Mouse (Mus musculus): Measurements from ENCODE around the gene Zbtb17. TPM values are rescaled to one million over a fixed set of nuclear protein-coding genes. Genes with fewer than 3 reads are reported as not detected.

Gene Zbtb17
- polyA plus RNA-seq, 1 experiment from 2014 or later = 62.3 TPM

GRCm38 (mm10) chr4:141487581-141487980 lies 43.1 kb downstream of the Zbtb17 start:
- Histone ChIP-seq H3K27ac (replicated peaks) (no peak overlapping the region), H3K36me3 (replicated peaks) (peaks cover 100% of the 10 kb centered on the region), H3K4me3 (no peak overlapping the region), H3K9me3 (no peaks in the 10 kb centered on the region), H3K4me1 (no peaks in the 10 kb centered on the region), H3K27me3 (replicated peaks; ENCODE audit: low read depth, poor library complexity, severe bottlenecking) (no peaks in the 10 kb centered on the region)
- 96% methylated on average over 11 of the region's 11 CpGs for WGBS
- no peak for DNase-seq (ENCODE audit: low spot score)

GRCm38 (mm10) chr4:141488670-141489069 lies 44.2 kb downstream of the Zbtb17 start:
- Histone ChIP-seq H3K4me3 (no peak overlapping the region), H3K36me3 (replicated peaks) (peaks cover 100% of the 10 kb centered on the region), H3K9me3 (no peaks in the 10 kb centered on the region), H3K27me3 (replicated peaks; ENCODE audit: low read depth, poor library complexity, severe bottlenecking) (no peaks in the 10 kb centered on the region), H3K4me1 (no peaks in the 10 kb centered on the region), H3K27ac (replicated peaks) (no peak overlapping the region)
- WGBS = 91% methylated on average over 4 of the region's 4 CpGs
- no peak for DNase-seq (ENCODE audit: low spot score)

- Histone ChIP-seq H3K4me3 (no peak overlapping the region), H3K4me1 (peaks cover 31% of the 10 kb centered on the region), H3K27me3 (replicated peaks; ENCODE audit: low read depth, poor library complexity, severe bottlenecking) (no peaks in the 10 kb centered on the region), H3K36me3 (replicated peaks) (peaks cover 35% of the 10 kb centered on the region), H3K27ac (replicated peaks) (no peak overlapping the region), H3K9me3 (no peaks in the 10 kb centered on the region)
- 45% methylated on average over 4 of the region's 4 CpGs for WGBS
- no peak for DNase-seq (ENCODE audit: low spot score)
Measured at GRCm38 (mm10) chr4:141500637-141501036, 56.2 kb downstream of the Zbtb17 start.

- Histone ChIP-seq H3K4me3 (no peak overlapping the region), H3K36me3 (replicated peaks) (peaks cover 31% of the 10 kb centered on the region), H3K4me1 (peaks cover 31% of the 10 kb centered on the region), H3K27me3 (replicated peaks; ENCODE audit: low read depth, poor library complexity, severe bottlenecking) (no peaks in the 10 kb centered on the region), H3K9me3 (no peaks in the 10 kb centered on the region), H3K27ac (replicated peaks) (no peak overlapping the region)
- no peak for DNase-seq (ENCODE audit: low spot score)
- WGBS = 76% methylated on average over 5 of the region's 5 CpGs
Measured at GRCm38 (mm10) chr4:141501058-141501457, 56.6 kb downstream of the Zbtb17 start.

DNA sequence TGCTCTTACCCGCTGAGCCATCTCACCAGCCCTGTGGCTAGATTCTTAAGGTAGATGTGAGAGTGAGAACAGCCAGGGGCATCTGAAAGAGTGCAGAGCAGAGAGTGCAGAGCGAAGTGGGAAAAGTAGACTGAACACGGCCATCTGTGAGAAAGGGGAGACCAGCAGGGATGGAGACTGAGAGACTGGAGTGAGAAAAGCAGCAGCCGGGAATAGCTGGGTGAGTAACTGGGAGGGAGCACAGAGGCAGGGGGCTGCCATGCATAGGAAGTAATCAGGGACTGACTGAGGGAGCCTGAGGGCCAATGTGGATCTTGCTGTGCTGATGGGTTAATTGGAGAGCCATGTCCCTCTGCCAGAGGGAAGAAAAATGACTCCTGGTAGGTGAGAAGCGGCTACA lies 58.3 kb downstream of the Zbtb17 start:
- no peaks in the 10 kb centered on the region for H3K9me3 ChIP-seq
- H3K4me3 ChIP-seq = no peak overlapping the region
- no peaks in the 10 kb centered on the region for H3K27me3 ChIP-seq (replicated peaks; ENCODE audit: low read depth, poor library complexity, severe bottlenecking)
- WGBS = 61% methylated on average over 5 of the region's 5 CpGs
- peaks cover 39% of the 10 kb centered on the region for H3K4me1 ChIP-seq
- DNase-seq (ENCODE audit: low spot score) = no peak
- peaks cover 23% of the 10 kb centered on the region for H3K36me3 ChIP-seq (replicated peaks)
- no peak overlapping the region for H3K27ac ChIP-seq (replicated peaks)

DNA sequence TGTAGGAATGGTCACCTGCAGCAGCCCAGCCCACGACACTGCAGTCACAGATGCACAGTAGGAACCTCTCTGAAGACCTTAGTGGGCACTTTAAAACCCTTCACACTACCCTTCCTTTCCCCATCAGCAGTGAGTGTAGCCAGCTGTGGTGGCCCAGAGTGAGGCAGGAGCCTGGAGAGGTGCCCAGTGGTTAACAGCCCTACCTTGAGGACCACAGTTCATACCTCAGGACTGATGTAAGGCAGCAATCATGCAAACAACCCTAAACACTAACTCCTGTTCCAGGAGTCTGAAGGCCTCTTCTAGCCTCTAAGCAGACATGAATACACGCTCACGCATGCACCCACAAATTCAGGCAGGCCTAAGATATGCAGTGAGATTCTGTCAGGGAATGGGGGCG lies 60.0 kb downstream of the Zbtb17 start:
- H3K36me3 ChIP-seq (replicated peaks) = peaks cover 21% of the 10 kb centered on the region
- DNase-seq (ENCODE audit: low spot score) = no peak
- 92% methylated on average over 4 of the region's 4 CpGs for WGBS
- no peaks in the 10 kb centered on the region for H3K9me3 ChIP-seq
- no peaks in the 10 kb centered on the region for H3K27me3 ChIP-seq (replicated peaks; ENCODE audit: low read depth, poor library complexity, severe bottlenecking)
- H3K27ac ChIP-seq (replicated peaks) = no peak overlapping the region
- no peak overlapping the region for H3K4me3 ChIP-seq
- peaks cover 39% of the 10 kb centered on the region for H3K4me1 ChIP-seq

GRCm38 (mm10) chr4:141505810-141506209 lies 61.4 kb downstream of the Zbtb17 start:
- peaks cover 31% of the 10 kb centered on the region for H3K4me1 ChIP-seq
- H3K9me3 ChIP-seq = no peaks in the 10 kb centered on the region
- H3K27me3 ChIP-seq (replicated peaks; ENCODE audit: low read depth, poor library complexity, severe bottlenecking) = no peaks in the 10 kb centered on the region
- H3K36me3 ChIP-seq (replicated peaks) = peaks cover 16% of the 10 kb centered on the region
- no peak overlapping the region for H3K4me3 ChIP-seq
- no peak overlapping the region for H3K27ac ChIP-seq (replicated peaks)
- 93% methylated on average over 11 of the region's 11 CpGs for WGBS
- no peak for DNase-seq (ENCODE audit: low spot score)

- no peak for DNase-seq (ENCODE audit: low spot score)
- 0 out of 2 replicates have a peak overlapping the region, but pooled peaks have one; percentile 35 for H3K27ac ChIP-seq (replicated peaks)
Measured at GRCm38 (mm10) chr4:141506352-141506751, 61.9 kb downstream of the Zbtb17 start.

GRCm38 (mm10) chr4:141506893-141507292 lies 62.4 kb downstream of the Zbtb17 start:
- Histone ChIP-seq H3K36me3 (replicated peaks) (peaks cover 21% of the 10 kb centered on the region), H3K27me3 (replicated peaks; ENCODE audit: low read depth, poor library complexity, severe bottlenecking) (no peaks in the 10 kb centered on the region), H3K4me3 (no peak overlapping the region), H3K9me3 (no peaks in the 10 kb centered on the region), H3K4me1 (peaks cover 21% of the 10 kb centered on the region), H3K27ac (replicated peaks) (no peak overlapping the region)
- 83% methylated on average over 10 of the region's 10 CpGs for WGBS
- no peak for DNase-seq (ENCODE audit: low spot score)

More at GRCm38 (mm10) chr4:141506352-141506751, 61.9 kb downstream of the Zbtb17 start:
- no peaks in the 10 kb centered on the region for H3K27me3 ChIP-seq (replicated peaks; ENCODE audit: low read depth, poor library complexity, severe bottlenecking)
- H3K4me3 ChIP-seq = no peak overlapping the region
- H3K4me1 ChIP-seq = peaks cover 26% of the 10 kb centered on the region
- no peaks in the 10 kb centered on the region for H3K9me3 ChIP-seq
- WGBS = 87% methylated on average over 10 of the region's 10 CpGs
- peaks cover 21% of the 10 kb centered on the region for H3K36me3 ChIP-seq (replicated peaks)

DNA sequence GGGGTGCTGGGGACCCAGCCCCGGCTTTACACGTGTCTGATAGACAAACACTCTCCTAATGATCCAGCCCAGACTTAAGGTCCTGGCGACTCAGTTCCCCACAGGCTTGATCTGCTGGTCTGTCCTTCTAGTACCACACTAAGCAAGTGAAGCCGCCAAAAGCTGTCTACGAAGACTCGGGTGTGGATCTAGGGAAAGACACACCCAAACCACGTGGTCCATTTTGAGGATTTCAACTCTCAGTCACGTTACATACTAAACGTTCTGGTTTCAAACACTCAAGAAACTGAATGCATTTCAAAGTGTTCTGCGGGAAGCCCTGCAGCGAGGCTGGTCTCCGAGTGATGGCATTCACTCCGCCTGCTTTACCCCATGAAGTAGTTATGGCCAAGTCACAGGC lies 66.0 kb downstream of the Zbtb17 start:
- Histone ChIP-seq H3K27ac (replicated peaks) (no peak overlapping the region), H3K9me3 (no peaks in the 10 kb centered on the region), H3K4me3 (no peak overlapping the region), H3K36me3 (replicated peaks) (peaks cover 36% of the 10 kb centered on the region), H3K27me3 (replicated peaks; ENCODE audit: low read depth, poor library complexity, severe bottlenecking) (no peaks in the 10 kb centered on the region), H3K4me1 (peaks cover 12% of the 10 kb centered on the region; the same call in 1 of the 2 replicates)
- DNase-seq (ENCODE audit: low spot score) = no peak
- WGBS = 89% methylated on average over 13 of the region's 13 CpGs

- Histone ChIP-seq H3K36me3 (replicated peaks) (peaks cover 53% of the 10 kb centered on the region), H3K4me3 (no peak overlapping the region), H3K27me3 (replicated peaks; ENCODE audit: low read depth, poor library complexity, severe bottlenecking) (no peaks in the 10 kb centered on the region), H3K9me3 (no peaks in the 10 kb centered on the region), H3K4me1 (0 out of 2 replicates have a peak, but pooled peaks cover 6% of the 10 kb centered on the region), H3K27ac (replicated peaks) (no peak overlapping the region)
- WGBS = 82% methylated on average over 6 of the region's 6 CpGs
- no peak for DNase-seq (ENCODE audit: low spot score)
Measured at GRCm38 (mm10) chr4:141512145-141512544, 67.7 kb downstream of the Zbtb17 start.

DNA sequence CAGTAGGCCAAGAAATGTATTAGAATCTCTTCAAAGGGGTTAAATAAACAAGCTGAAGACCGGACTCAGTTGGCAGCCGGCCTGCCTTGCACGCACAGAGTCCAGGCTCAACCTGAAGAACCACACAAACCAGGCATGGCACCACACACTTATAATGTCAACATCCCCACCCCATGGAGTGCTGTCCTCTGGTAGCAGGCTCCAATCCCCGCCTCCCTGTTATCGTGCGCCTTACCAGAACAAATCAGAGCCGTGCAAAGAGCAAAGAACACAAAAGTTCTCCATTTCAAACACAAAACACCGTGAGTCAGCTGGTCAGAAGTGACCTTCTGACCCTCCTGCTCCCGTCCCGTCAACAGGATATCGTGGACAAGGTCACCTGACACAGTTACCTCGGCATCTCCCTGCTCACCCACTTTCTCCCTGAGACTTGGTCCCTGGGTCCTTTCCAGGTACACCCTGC lies 69.8 kb downstream of the Zbtb17 start:
- Histone ChIP-seq H3K9me3 (no peaks in the 10 kb centered on the region), H3K27ac (replicated peaks) (no peak overlapping the region), H3K4me1 (0 out of 2 replicates have a peak, but pooled peaks cover 4% of the 10 kb centered on the region), H3K4me3 (no peak overlapping the region), H3K27me3 (replicated peaks; ENCODE audit: low read depth, poor library complexity, severe bottlenecking) (no peaks in the 10 kb centered on the region), H3K36me3 (replicated peaks) (peaks cover 71% of the 10 kb centered on the region)
- no peak for DNase-seq (ENCODE audit: low spot score)
- WGBS = 67% methylated on average over 12 of the region's 12 CpGs
